Mouse (Mus musculus) MEL (cell line): ENCODE data around the gene Lims1. TPM values are rescaled to one million over a fixed set of nuclear protein-coding genes. Genes with fewer than 3 reads are reported as not detected.

Source experiments
- DNase-seq: peaks from one replicate; pipeline ENCODE4 v3.0.0; 2011; ENCODE audit warnings: low read depth, low spot score
- H3K27ac ChIP-seq: 2 replicates; pipeline ENCODE4 v1.5.1; 2012; ENCODE audit warnings: low read depth, mild to moderate bottlenecking, control low read depth, low read length, moderate library complexity; ENCODE audit not compliant: control insufficient read depth
- H3K27me3 ChIP-seq, 2 experiments: fragments of 150-350 bp in 1 of 2; sonication (generic) in 1 of 2; 2 replicates each; pipeline ENCODE4 v1.6.1; 2012; ENCODE audit warnings: low read length in 2 of 2, mild to moderate bottlenecking in 2 of 2, improper control_type of control experiment in 1 of 2, moderate library complexity in 1 of 2; ENCODE audit not compliant: insufficient read depth in 2 of 2, control insufficient read depth in 1 of 2
- H3K36me3 ChIP-seq, 2 experiments: 2 replicates each; pipeline ENCODE4 v1.6.1; 2012 to 2014; ENCODE audit warnings: low read length in 2 of 2, improper control_type of control experiment in 1 of 2, inconsistent platforms in 1 of 2, mild to moderate bottlenecking in 1 of 2; ENCODE audit not compliant: insufficient read depth in 2 of 2, control insufficient read depth in 1 of 2
- H3K4me1 ChIP-seq, 2 experiments: fragments of 150-350 bp in 1 of 2; sonication (generic) in 1 of 2; 2 replicates each; pipeline ENCODE4 v1.6.1; 2012; ENCODE audit warnings: low read length in 2 of 2, improper control_type of control experiment in 1 of 2, mild to moderate bottlenecking in 1 of 2; ENCODE audit not compliant: insufficient read depth in 2 of 2, control insufficient read depth in 1 of 2
- H3K4me3 ChIP-seq, 2 experiments: fragments of 150-350 bp in 1 of 2; sonication (generic) in 1 of 2; 2 replicates each; pipeline ENCODE4 v1.5.1; 2012; ENCODE audit warnings: low read depth in 2 of 2, low read length in 2 of 2, mild to moderate bottlenecking in 2 of 2, moderate library complexity in 2 of 2, control low read depth in 1 of 2, improper control_type of control experiment in 1 of 2; ENCODE audit not compliant: control insufficient read depth in 1 of 2, insufficient read depth in 1 of 2
- H3K79me2 ChIP-seq: 2 replicates; pipeline ENCODE4 v1.6.1; 2012; ENCODE audit warnings: mild to moderate bottlenecking, low read length, moderate library complexity; ENCODE audit not compliant: control insufficient read depth, poor library complexity, insufficient read depth
- H3K9ac ChIP-seq: 2 replicates; pipeline ENCODE4 v1.6.1; 2012; ENCODE audit warnings: low read depth, mild to moderate bottlenecking, control low read depth, low read length, moderate library complexity; ENCODE audit not compliant: control insufficient read depth, poor library complexity, severe bottlenecking
- H3K9me3 ChIP-seq: fragments of 150-350 bp; sonication (generic); replicated peaks from 2 replicates; pipeline ENCODE4 v1.6.1; 2012; ENCODE audit warnings: mild to moderate bottlenecking, low read length, improper control_type of control experiment, moderate library complexity; ENCODE audit not compliant: insufficient read depth
- CHD1 ChIP-seq: IDR thresholded peaks from 2 replicates; pipeline ENCODE4 v1.6.1; 2012; ENCODE audit warnings: low read depth, mild to moderate bottlenecking, inconsistent platforms, low read length, improper control_type of control experiment
- CHD2 ChIP-seq: IDR thresholded peaks from 2 replicates; pipeline ENCODE4 v1.6.1; 2011; ENCODE audit warnings: low read length, improper control_type of control experiment
- CTCF ChIP-seq, 3 experiments: IDR thresholded peaks in 2 of 3; conservative IDR thresholded peaks in 1 of 3; 2 replicates each; pipeline ENCODE4 v1.5.1; 2011 to 2012; ENCODE audit warnings: low read length in 3 of 3, low read depth in 2 of 3, mild to moderate bottlenecking in 2 of 3, improper control_type of control experiment in 1 of 3, inconsistent platforms in 1 of 3, mixed read lengths in 1 of 3, moderate library complexity in 1 of 3; ENCODE audit not compliant: control insufficient read depth in 1 of 3, insufficient read depth in 1 of 3, poor library complexity in 1 of 3, severe bottlenecking in 1 of 3
- E2F4 ChIP-seq: IDR thresholded peaks from 2 replicates; pipeline ENCODE4 v1.6.1; 2011; ENCODE audit warnings: low read depth, low read length, improper control_type of control experiment, borderline replicate concordance
- EP300 ChIP-seq, 2 experiments: IDR thresholded peaks; 2 replicates each; pipeline ENCODE4 v1.6.1; 2011; ENCODE audit warnings: improper control_type of control experiment in 2 of 2, low read length in 2 of 2, low read depth in 1 of 2, mild to moderate bottlenecking in 1 of 2
- HCFC1 ChIP-seq: IDR thresholded peaks from 2 replicates; pipeline ENCODE4 v1.6.1; 2012; ENCODE audit warnings: low read depth, mild to moderate bottlenecking, inconsistent platforms, low read length, improper control_type of control experiment, moderate library complexity
- JUND ChIP-seq: IDR thresholded peaks from 2 replicates; pipeline ENCODE4 v1.6.1; 2011; ENCODE audit warnings: low read depth, mild to moderate bottlenecking, improper control_type of control experiment, low read length
- MAFK ChIP-seq: IDR thresholded peaks from 2 replicates; pipeline ENCODE4 v1.6.1; 2011; ENCODE audit warnings: low read depth, mild to moderate bottlenecking, low read length, improper control_type of control experiment, borderline replicate concordance
- MAZ ChIP-seq: IDR thresholded peaks from 2 replicates; pipeline ENCODE4 v1.6.1; 2012; ENCODE audit warnings: low read depth, mild to moderate bottlenecking, inconsistent platforms, low read length, improper control_type of control experiment
- MEF2A ChIP-seq: IDR thresholded peaks from 2 replicates; pipeline ENCODE4 v1.6.1; 2014; ENCODE audit warnings: low read depth, mild to moderate bottlenecking, inconsistent platforms, low read length, improper control_type of control experiment; ENCODE audit not compliant: poor library complexity, insufficient replicate concordance, severe bottlenecking; ENCODE audit errors: extremely low read depth
- MYC ChIP-seq: IDR thresholded peaks from 2 replicates; pipeline ENCODE4 v1.6.1; 2011; ENCODE audit warnings: low read depth, mild to moderate bottlenecking, low read length, improper control_type of control experiment, moderate library complexity
- NELFE ChIP-seq: IDR thresholded peaks from 2 replicates; pipeline ENCODE4 v1.6.1; 2011; ENCODE audit warnings: low read depth, low read length, improper control_type of control experiment
- POLR2A ChIP-seq, 2 experiments: IDR thresholded peaks; 2 replicates each; pipeline ENCODE4 v1.6.1; 2011 to 2012; ENCODE audit warnings: low read length in 2 of 2, mild to moderate bottlenecking in 2 of 2, control low read depth in 1 of 2, improper control_type of control experiment in 1 of 2, low read depth in 1 of 2, moderate library complexity in 1 of 2; ENCODE audit not compliant: control insufficient read depth in 1 of 2, insufficient read depth in 1 of 2, poor library complexity in 1 of 2
- POLR2AphosphoS2 ChIP-seq: IDR thresholded peaks from 2 replicates; pipeline ENCODE4 v1.6.1; 2011; ENCODE audit warnings: low read length, improper control_type of control experiment
- POLR2AphosphoS5 ChIP-seq: IDR thresholded peaks from 2 replicates; pipeline ENCODE4 v1.6.1; 2012; ENCODE audit warnings: low read depth, borderline replicate concordance, mild to moderate bottlenecking, inconsistent platforms, low read length, moderate library complexity, mixed read lengths
- RAD21 ChIP-seq: IDR thresholded peaks from 2 replicates; pipeline ENCODE4 v1.6.1; 2011; ENCODE audit warnings: mild to moderate bottlenecking, low read depth, low read length, improper control_type of control experiment
- TAL1 ChIP-seq: IDR thresholded peaks from 2 replicates; pipeline ENCODE4 v1.6.1; 2012; ENCODE audit warnings: mild to moderate bottlenecking, inconsistent platforms, low read length, moderate library complexity, mixed read lengths
- TBP ChIP-seq: IDR thresholded peaks from 2 replicates; pipeline ENCODE4 v1.8.0; 2011; ENCODE audit warnings: low read depth, low read length, improper control_type of control experiment
- TCF12 ChIP-seq: IDR thresholded peaks from 2 replicates; pipeline ENCODE4 v1.6.1; 2014; ENCODE audit warnings: low read depth, mild to moderate bottlenecking, inconsistent platforms, low read length, improper control_type of control experiment, moderate library complexity
- UBTF ChIP-seq: IDR thresholded peaks from 2 replicates; pipeline ENCODE4 v1.6.1; 2012; ENCODE audit warnings: low read depth, mild to moderate bottlenecking, inconsistent platforms, low read length, improper control_type of control experiment, moderate library complexity, borderline replicate concordance; ENCODE audit not compliant: insufficient read depth
- USF1 ChIP-seq: IDR thresholded peaks from 2 replicates; pipeline ENCODE4 v1.6.1; 2014; ENCODE audit warnings: low read depth, mild to moderate bottlenecking, inconsistent platforms, low read length, improper control_type of control experiment, moderate library complexity
- USF2 ChIP-seq, 2 experiments: IDR thresholded peaks; 2 replicates each; pipeline ENCODE4 v1.6.1; 2011 to 2012; ENCODE audit warnings: improper control_type of control experiment in 2 of 2, low read length in 2 of 2, borderline replicate concordance in 1 of 2, inconsistent platforms in 1 of 2, low read depth in 1 of 2, mild to moderate bottlenecking in 1 of 2; ENCODE audit not compliant: insufficient read depth in 1 of 2
- ZC3H11A ChIP-seq: IDR thresholded peaks from 2 replicates; pipeline ENCODE4 v1.6.1; 2012; ENCODE audit warnings: low read depth, mild to moderate bottlenecking, inconsistent platforms, low read length, improper control_type of control experiment
- polyA plus RNA-seq, 2 experiments: library from polyadenylated mRNA; stranded (reverse) in 1 of 2; unstranded in 1 of 2; fragments of >175 nt in 1 of 2; fragments of >200 nt in 1 of 2; gene quantifications; 2 replicates each; pipeline versions ENCODE4 v1.2.1 to v1.2.4; 2012; ENCODE audit warnings: low replicate concordance in 2 of 2, low read depth in 1 of 2; ENCODE audit not compliant: insufficient read length in 2 of 2, insufficient read depth in 1 of 2, missing spikeins in 1 of 2
- total RNA-seq: library from RNA; depleted of rRNA; stranded (reverse); fragments of 300-350 nt; gene quantifications from 2 replicates; pipeline ENCODE4 v1.2.3, GENCODE M21; 2012

Lims1 gene
- total and polyA plus RNA-seq, 3 experiments = 24.9 to 28.5 TPM; not detected in 1

- Histone ChIP-seq H3K9ac (no peak overlapping the region), H3K36me3 (peaks cover 0 to 2% of the 10 kb centered on the region in 2 experiments; a peak in 2 of 4 replicates), H3K27ac (no peak overlapping the region), H3K4me3 (no peak overlapping the region), H3K9me3 (no peaks in the 10 kb centered on the region), H3K79me2 (no peaks in the 10 kb centered on the region), H3K27me3 (no peaks in the 10 kb centered on the region), H3K4me1 (no peaks in the 10 kb centered on the region)
- no peak for DNase-seq
- no peak for TF ChIP-seq EP300 (IDR thresholded peaks at IDR 0.05; ENCODE audit: low read depth in 1 of 2, low read length in 2 of 2)
- TF ChIP-seq USF1 = no peak
- TF ChIP-seq POLR2AphosphoS2 = no peak
- TF ChIP-seq JUND = no peak
- TF ChIP-seq TBP = no peak
- no peak for TF ChIP-seq POLR2AphosphoS5
Observed at GRCm38 (mm10) chr10:58401838-58402237, 78.6 kb downstream of the Lims1 start.

GRCm38 (mm10) chr10:58404639-58405038 lies 81.4 kb downstream of the Lims1 start:
- no peaks in the 10 kb centered on the region for H3K4me1 ChIP-seq
- H3K79me2 ChIP-seq = no peaks in the 10 kb centered on the region
- no peaks in the 10 kb centered on the region for H3K27me3 ChIP-seq
- peaks cover 0 to 2% of the 10 kb centered on the region in 2 experiments; a peak in 2 of 4 replicates for H3K36me3 ChIP-seq
- DNase-seq = no peak
- no peak overlapping the region for H3K4me3 ChIP-seq
- H3K9me3 ChIP-seq = no peaks in the 10 kb centered on the region
- H3K27ac ChIP-seq = no peak overlapping the region
- TF ChIP-seq E2F4 = no peak
- TF ChIP-seq ZC3H11A = no peak
- no peak for TF ChIP-seq MAFK
- TF ChIP-seq JUND = no peak
- no peak for TF ChIP-seq UBTF
- no peak for TF ChIP-seq MAZ
- TF ChIP-seq USF2 (IDR thresholded peaks at IDR 0.05; ENCODE audit: borderline replicate concordance in 1 of 2, insufficient read depth in 1 of 2, low read depth in 1 of 2, low read length in 2 of 2) = no peak
- TF ChIP-seq TCF12 = no peak
- TF ChIP-seq CHD1 = no peak
- TF ChIP-seq MEF2A = no peak
- no peak for TF ChIP-seq RAD21
- TF ChIP-seq CHD2 = no peak
- TF ChIP-seq NELFE = no peak
- TF ChIP-seq POLR2A (IDR thresholded peaks at IDR 0.05; ENCODE audit: control insufficient read depth in 1 of 2, insufficient read depth in 1 of 2, low read depth in 1 of 2, low read length in 2 of 2, poor library complexity in 1 of 2) = no peak
- TF ChIP-seq CTCF (IDR thresholded peaks at IDR 0.05 in 2 of 3, conservative IDR thresholded peaks at IDR 0.05 in 1 of 3; ENCODE audit: control insufficient read depth in 1 of 3, insufficient read depth in 1 of 3, low read depth in 2 of 3, low read length in 3 of 3, poor library complexity in 1 of 3, severe bottlenecking in 1 of 3) = no peak
- TF ChIP-seq TAL1 = no peak
- TF ChIP-seq MYC = no peak
- TF ChIP-seq HCFC1 = no peak
- no peak overlapping the region for H3K9ac ChIP-seq
